Mouse (Mus musculus) lung, postnatal 25 days (tissue): ENCODE results near the gene Mon2.
"Not testable (repeated sequence)": the region's sequence is repeated elsewhere in the genome, so short reads cannot be mapped to it uniquely, and the experiment has no call there.

Experiments
- DNase-seq: peaks from one replicate; pipeline ENCODE4 v3.0.0; 2022; ENCODE audit warnings: low spot score

Gene Mon2

GRCm38 (mm10) chr10:123057082-123057481, 19.2 kb downstream of the Mon2 start:
- DNase-seq, result no peak

GRCm38 (mm10) chr10:123056463-123056862, 19.8 kb downstream of the Mon2 start:
- DNase-seq, result no peak

- DNase-seq, result no peak
Measured at GRCm38 (mm10) chr10:123055205-123056000, 20.9 kb downstream of the Mon2 start.

- DNase-seq, result no peak
Measured at GRCm38 (mm10) chr10:123053557-123053956, 22.7 kb downstream of the Mon2 start.

GRCm38 (mm10) chr10:123052021-123052420, 24.3 kb downstream of the Mon2 start:
- DNase-seq, result no peak

- no peak for DNase-seq
Measured at GRCm38 (mm10) chr10:123048730-123049129, 27.6 kb downstream of the Mon2 start.

GRCm38 (mm10) chr10:123039936-123040335, 36.4 kb downstream of the Mon2 start:
- DNase-seq, result no peak

- no peak for DNase-seq
Measured at GRCm38 (mm10) chr10:123032078-123032646, 44.1 kb downstream of the Mon2 start.

GRCm38 (mm10) chr10:123031449-123031848, 44.9 kb downstream of the Mon2 start:
- DNase-seq, result no peak

- DNase-seq, result no peak
Measured at GRCm38 (mm10) chr10:123030589-123030988, 45.7 kb downstream of the Mon2 start.

GRCm38 (mm10) chr10:123028949-123029348, 47.4 kb downstream of the Mon2 start:
- DNase-seq, result no peak

- DNase-seq, result not testable (repeated sequence)
Measured at GRCm38 (mm10) chr10:123026736-123027135, 49.6 kb downstream of the Mon2 start.

GRCm38 (mm10) chr10:123013435-123013834, 62.9 kb downstream of the Mon2 start:
- no peak for DNase-seq

- no peak for DNase-seq
Measured at GRCm38 (mm10) chr10:123011421-123011820, 64.9 kb downstream of the Mon2 start.

GRCm38 (mm10) chr10:123005237-123006185, 70.8 kb downstream of the Mon2 start:
- DNase-seq, result peak; percentile 48

GRCm38 (mm10) chr10:123004475-123005236, 71.6 kb downstream of the Mon2 start:
- no peak for DNase-seq

- DNase-seq, result no peak
Measured at GRCm38 (mm10) chr10:123001985-123002384, 74.3 kb downstream of the Mon2 start.

GRCm38 (mm10) chr10:123001363-123001762, 74.9 kb downstream of the Mon2 start:
- no peak for DNase-seq

- no peak for DNase-seq
Measured at GRCm38 (mm10) chr10:122999356-122999755, 76.9 kb downstream of the Mon2 start.

GRCm38 (mm10) chr10:122997852-122998251, 78.5 kb downstream of the Mon2 start:
- DNase-seq, result no peak

GRCm38 (mm10) chr10:122994402-122995107, 81.8 kb downstream of the Mon2 start:
- DNase-seq, result no peak
